Mouse (Mus musculus): ENCODE results near the gene Trf.

Trf gene

GRCm38 (mm10) chr9:103154568-103154967 is 75.7 kb downstream of the Trf start:
- no peak for DNase-seq (ENCODE audit: inconsistent ontology term)

Measured in Muller cell, postnatal 12 days (primary cell).